Mouse (Mus musculus) hindbrain, embryonic 16.5 days (tissue): ENCODE data around the gene Nek2. TPM values are rescaled to one million over a fixed set of nuclear protein-coding genes. Genes with fewer than 3 reads are reported as not detected.
A peak's percentile ranks its signal among the peaks of the same experiment; 100 is the strongest.

Experiments
- ATAC-seq: fragments of 200-750 bp; cut with Nextera tagmentation; 2 replicates; pipeline ENCODE4 v1.8.0; 2017; ENCODE audit warnings: moderate TSS enrichment, moderate library complexity
- H3K27ac ChIP-seq: fragments of 300-500 bp; sonication (generic); 2 replicates; pipeline ENCODE4 v1.5.1; 2014; ENCODE audit warnings: low read depth, mild to moderate bottlenecking, control low read depth, low read length, moderate library complexity
- H3K27me3 ChIP-seq: fragments of 300-500 bp; sonication (generic); replicated peaks from 2 replicates; pipeline ENCODE4 v1.6.1; 2014; ENCODE audit warnings: low read length; ENCODE audit not compliant: control insufficient read depth, insufficient read depth
- H3K36me3 ChIP-seq: fragments of 300-500 bp; sonication (generic); 2 replicates; pipeline ENCODE4 v1.6.1; 2014; ENCODE audit warnings: mild to moderate bottlenecking, low read length, moderate library complexity, mixed read lengths; ENCODE audit not compliant: control insufficient read depth, insufficient read depth
- H3K4me1 ChIP-seq: fragments of 300-500 bp; sonication (generic); 2 replicates; pipeline ENCODE4 v1.6.1; 2014; ENCODE audit warnings: low read depth, low read length; ENCODE audit not compliant: control insufficient read depth, insufficient read depth
- H3K4me2 ChIP-seq: fragments of 300-500 bp; sonication (generic); 2 replicates; pipeline ENCODE4 v1.6.1; 2014; ENCODE audit warnings: mild to moderate bottlenecking, low read length, control low read depth, moderate library complexity
- H3K4me3 ChIP-seq: fragments of 300-500 bp; sonication (generic); 2 replicates; pipeline ENCODE4 v1.5.1; 2014; ENCODE audit warnings: mild to moderate bottlenecking, low read length, control low read depth, moderate library complexity
- H3K9ac ChIP-seq: fragments of 300-500 bp; sonication (generic); 2 replicates; pipeline ENCODE4 v1.6.1; 2014; ENCODE audit warnings: low read depth, mild to moderate bottlenecking, control low read depth, low read length, moderate library complexity
- H3K9me3 ChIP-seq: fragments of 300-500 bp; sonication (generic); 2 replicates; pipeline ENCODE4 v1.6.1; 2014; ENCODE audit warnings: mild to moderate bottlenecking, low read length, moderate library complexity; ENCODE audit not compliant: control insufficient read depth
- WGBS: fragments of 180-500 bp; shearing (Covaris S2); extraction: QIAGEN DNeasy Blood & Tissue Kit; methylation state at CpG from one replicate; pipeline ENCODE4 v1.1.7; 2014; 5-methylcytosine and 5-hydroxymethylcytosine counted together
- polyA plus RNA-seq: library from polyadenylated mRNA; unstranded; fragments of >200 nt; fragmentation: Nextera tagmentation; extraction: Ambion mirVana; gene quantifications from 2 replicates; pipeline ENCODE4 v1.2.1, GENCODE M21; 2015

The Nek2 gene
- polyA plus RNA-seq, 1 experiment from 2014 or later, result 7.5 TPM

GRCm38 (mm10) chr1:191863833-191864550 lies 42.7 kb downstream of the Nek2 start:
- Histone ChIP-seq H3K27me3 (no peaks in the 10 kb centered on the region), H3K4me3 (no peak overlapping the region), H3K36me3 (no peaks in the 10 kb centered on the region), H3K4me1 (no peaks in the 10 kb centered on the region), H3K9me3 (no peaks in the 10 kb centered on the region), H3K4me2 (no peak overlapping the region), H3K27ac (no peak overlapping the region), H3K9ac (no peak overlapping the region)
- whole genome bisulfite sequencing, result 85% methylated on average over 4 of the region's 4 CpGs
- no peak; the same call in 1 of the 2 replicates for ATAC-seq

GRCm38 (mm10) chr1:191864551-191865027 lies 43.3 kb downstream of the Nek2 start:
- H3K9ac ChIP-seq, result no peak overlapping the region
- no peaks in the 10 kb centered on the region for H3K27me3 ChIP-seq
- no peak overlapping the region for H3K4me2 ChIP-seq
- no peaks in the 10 kb centered on the region for H3K9me3 ChIP-seq
- H3K4me3 ChIP-seq, result no peak overlapping the region
- ATAC-seq, result no peak
- no peaks in the 10 kb centered on the region for H3K36me3 ChIP-seq
- no peaks in the 10 kb centered on the region for H3K4me1 ChIP-seq
- WGBS, result 90% methylated on average over 8 of the region's 8 CpGs
- H3K27ac ChIP-seq, result no peak overlapping the region

GRCm38 (mm10) chr1:191872076-191872710 lies 50.9 kb downstream of the Nek2 start:
- H3K9ac ChIP-seq, result no peak overlapping the region
- H3K36me3 ChIP-seq, result no peaks in the 10 kb centered on the region
- H3K27ac ChIP-seq, result no peak overlapping the region
- WGBS, result 87% methylated on average over 6 of the region's 6 CpGs
- no peak for ATAC-seq
- H3K4me1 ChIP-seq, result no peaks in the 10 kb centered on the region
- H3K4me3 ChIP-seq, result no peak overlapping the region
- H3K9me3 ChIP-seq, result no peaks in the 10 kb centered on the region
- no peak overlapping the region for H3K4me2 ChIP-seq
- H3K27me3 ChIP-seq, result no peaks in the 10 kb centered on the region

DNA sequence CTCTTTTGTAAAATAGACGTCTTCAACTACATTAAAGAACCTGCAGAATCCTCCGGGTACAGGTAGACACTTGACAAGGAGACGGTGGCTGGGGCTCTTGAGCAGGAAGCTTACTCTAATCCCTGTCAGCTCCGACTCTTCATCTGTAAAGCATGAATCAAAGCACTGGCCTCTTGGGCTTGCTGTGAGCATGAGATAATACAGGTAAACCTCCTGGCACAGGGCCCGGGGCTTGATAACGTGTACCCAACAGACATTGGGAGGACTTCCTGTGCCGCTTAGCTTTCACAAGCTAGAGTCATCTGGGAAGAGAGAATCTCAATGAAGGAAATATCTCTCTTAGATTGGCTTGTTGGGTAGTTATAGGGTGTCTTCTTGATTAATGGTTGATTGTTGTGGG lies 53.8 kb downstream of the Nek2 start:
- no peak overlapping the region for H3K4me2 ChIP-seq
- no peaks in the 10 kb centered on the region for H3K9me3 ChIP-seq
- no peak for ATAC-seq
- H3K4me3 ChIP-seq, result no peak overlapping the region
- WGBS, result 86% methylated on average over 7 of the region's 7 CpGs
- H3K9ac ChIP-seq, result no peak overlapping the region
- H3K36me3 ChIP-seq, result no peaks in the 10 kb centered on the region
- H3K4me1 ChIP-seq, result no peaks in the 10 kb centered on the region
- no peaks in the 10 kb centered on the region for H3K27me3 ChIP-seq
- no peak overlapping the region for H3K27ac ChIP-seq

DNA sequence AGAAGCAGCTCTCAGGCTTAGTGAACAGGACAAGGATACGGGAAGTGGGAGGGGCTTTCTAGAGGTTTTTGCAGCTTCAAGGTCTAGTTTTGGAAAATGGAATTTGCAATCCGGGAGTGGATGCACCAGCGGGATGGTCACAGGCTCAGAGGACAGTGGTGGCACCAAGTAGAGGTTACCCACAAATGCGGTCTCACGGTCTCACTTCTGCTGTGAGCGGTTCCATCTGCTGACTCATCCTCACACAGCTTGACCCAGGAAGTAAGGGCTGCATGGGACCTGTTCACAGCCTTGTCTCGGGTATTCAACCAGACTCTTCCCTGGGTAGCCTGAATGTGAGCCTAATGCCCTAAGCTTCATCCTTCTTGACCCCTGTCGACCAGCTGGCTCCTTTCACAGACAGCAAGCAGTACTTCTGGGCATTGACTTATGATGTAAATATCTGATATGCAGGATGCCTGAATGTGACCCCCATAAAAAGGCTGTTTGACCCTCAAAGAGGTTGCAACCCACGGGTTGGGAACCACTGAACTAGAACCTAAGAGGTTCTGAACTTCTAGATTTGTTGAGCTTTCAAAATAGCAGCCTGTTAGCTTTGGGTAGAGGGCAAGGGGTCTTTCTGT lies 54.5 kb downstream of the Nek2 start:
- H3K27me3 ChIP-seq, result no peaks in the 10 kb centered on the region
- no peak overlapping the region for H3K4me3 ChIP-seq
- H3K4me2 ChIP-seq, result no peak overlapping the region
- no peak for ATAC-seq
- no peaks in the 10 kb centered on the region for H3K36me3 ChIP-seq
- H3K9ac ChIP-seq, result no peak overlapping the region
- no peak overlapping the region for H3K27ac ChIP-seq
- no peaks in the 10 kb centered on the region for H3K4me1 ChIP-seq
- no peaks in the 10 kb centered on the region for H3K9me3 ChIP-seq
- WGBS, result 76% methylated on average over 9 of the region's 9 CpGs

DNA sequence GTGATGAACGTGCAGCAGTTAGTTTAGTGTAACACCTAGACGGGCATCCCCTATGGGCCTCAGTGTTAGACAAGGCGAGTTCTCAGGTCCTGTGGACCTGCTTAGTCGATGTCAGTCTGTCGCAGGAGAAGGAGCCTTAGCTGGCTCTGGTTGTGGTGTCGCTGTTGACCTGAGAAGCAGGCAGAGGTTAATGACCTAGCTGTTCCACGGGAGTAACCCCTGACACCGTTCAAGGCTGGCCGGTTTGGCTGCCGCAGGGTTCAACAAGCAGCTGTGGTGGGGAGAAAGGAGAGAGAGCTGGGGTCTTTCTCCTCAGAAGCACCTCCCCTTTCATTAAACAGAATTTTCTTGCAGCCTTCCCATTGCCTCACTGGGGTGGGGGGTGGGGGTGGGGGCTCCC lies 56.4 kb downstream of the Nek2 start:
- Histone ChIP-seq H3K4me3 (no peak overlapping the region), H3K9me3 (no peaks in the 10 kb centered on the region), H3K27me3 (no peaks in the 10 kb centered on the region), H3K9ac (no peak overlapping the region), H3K4me2 (no peak overlapping the region), H3K27ac (no peak overlapping the region), H3K36me3 (no peaks in the 10 kb centered on the region), H3K4me1 (no peaks in the 10 kb centered on the region)
- ATAC-seq, result no peak
- 79% methylated on average over 10 of the region's 10 CpGs for WGBS

DNA sequence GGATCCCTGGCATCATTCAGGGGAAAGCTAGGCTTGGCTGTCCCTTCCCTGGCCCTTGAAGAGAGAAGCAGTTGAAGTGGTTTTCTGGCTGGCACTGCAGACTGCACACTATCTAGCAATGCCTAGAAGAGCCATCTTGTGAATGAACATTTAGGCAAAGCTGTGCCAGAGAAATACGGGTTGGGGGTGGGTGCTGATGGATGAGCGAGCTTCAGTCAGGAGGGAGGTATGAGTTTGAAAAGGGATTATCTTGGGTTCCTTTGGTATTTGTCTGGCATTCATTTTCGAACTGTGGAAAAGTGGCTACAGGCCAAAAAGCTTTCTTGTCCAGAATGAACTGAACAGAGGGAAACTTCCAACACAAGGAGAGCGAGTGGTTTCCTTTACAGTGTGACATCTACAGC lies 57.3 kb downstream of the Nek2 start:
- no peak overlapping the region for H3K4me3 ChIP-seq
- no peaks in the 10 kb centered on the region for H3K27me3 ChIP-seq
- 53% methylated on average over 4 of the region's 4 CpGs for WGBS
- ATAC-seq, result peak; percentile 30; the same call in 1 of the 2 replicates
- H3K9me3 ChIP-seq, result no peaks in the 10 kb centered on the region
- H3K4me2 ChIP-seq, result no peak overlapping the region
- H3K9ac ChIP-seq, result no peak overlapping the region
- H3K36me3 ChIP-seq, result no peaks in the 10 kb centered on the region
- no peak overlapping the region for H3K27ac ChIP-seq
- no peaks in the 10 kb centered on the region for H3K4me1 ChIP-seq

DNA sequence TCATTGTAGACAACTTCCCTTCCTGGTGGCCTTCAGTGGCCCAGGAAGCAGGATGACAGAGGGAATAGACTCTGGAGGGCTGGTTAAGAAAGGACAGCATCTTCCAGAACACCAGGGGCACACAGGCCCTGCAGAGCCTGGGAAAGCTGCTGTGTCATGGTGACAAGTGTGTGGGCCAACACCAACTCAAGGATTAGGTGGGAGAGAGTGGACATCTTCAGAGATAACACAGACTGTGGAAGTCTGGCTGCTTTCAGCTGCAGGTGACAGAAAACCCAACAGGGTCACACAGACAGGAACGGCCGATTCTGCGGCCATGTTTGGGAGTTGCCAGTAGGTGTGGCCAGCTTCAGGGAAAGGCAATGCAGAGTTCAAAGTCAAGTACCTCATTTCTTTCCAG lies 59.0 kb downstream of the Nek2 start:
- no peaks in the 10 kb centered on the region for H3K4me1 ChIP-seq
- H3K9ac ChIP-seq, result no peak overlapping the region
- ATAC-seq, result no peak
- H3K4me3 ChIP-seq, result no peak overlapping the region
- H3K27ac ChIP-seq, result no peak overlapping the region
- no peaks in the 10 kb centered on the region for H3K27me3 ChIP-seq
- 84% methylated on average over 3 of the region's 3 CpGs for WGBS
- no peaks in the 10 kb centered on the region for H3K36me3 ChIP-seq
- no peaks in the 10 kb centered on the region for H3K9me3 ChIP-seq
- H3K4me2 ChIP-seq, result no peak overlapping the region

DNA sequence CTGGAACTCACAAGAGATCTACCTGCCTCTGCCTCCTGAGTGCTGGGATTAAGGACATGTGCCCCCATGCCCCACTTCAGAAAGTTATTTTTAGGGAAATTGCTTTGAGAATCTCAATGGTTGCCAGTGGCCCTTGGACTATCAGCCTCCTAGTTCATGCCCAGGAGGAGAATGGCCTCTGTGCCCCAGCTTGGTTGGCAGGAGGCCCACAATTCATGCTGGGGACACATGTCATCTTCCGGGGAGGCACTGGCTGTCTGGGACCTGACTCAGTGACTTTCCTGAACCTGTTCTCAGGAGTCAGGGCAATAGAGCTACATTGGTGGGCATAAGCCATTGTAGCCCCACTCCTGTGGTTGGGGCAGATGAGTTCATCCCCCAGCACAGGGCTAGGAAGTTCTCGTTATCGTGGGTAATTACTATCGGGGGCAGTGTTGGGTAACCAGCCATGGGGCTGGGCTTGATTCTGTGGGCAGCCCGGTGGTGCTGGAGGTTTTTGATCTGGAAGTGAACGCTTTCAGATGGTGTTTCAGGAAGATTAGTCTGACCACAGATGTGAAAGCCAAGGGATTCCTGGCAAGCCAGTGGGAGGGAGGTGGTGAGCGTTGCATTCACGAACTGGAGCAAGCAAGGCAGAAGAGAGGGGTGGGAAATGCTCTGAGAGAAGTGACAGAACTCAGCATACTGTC lies 59.8 kb downstream of the Nek2 start:
- H3K27me3 ChIP-seq, result no peaks in the 10 kb centered on the region

More for the DNA sequence above, 59.8 kb downstream of the Nek2 start:
- no peak overlapping the region for H3K9ac ChIP-seq
- no peak for ATAC-seq
- no peak overlapping the region for H3K27ac ChIP-seq
- no peaks in the 10 kb centered on the region for H3K4me1 ChIP-seq
- no peaks in the 10 kb centered on the region for H3K36me3 ChIP-seq
- no peak overlapping the region for H3K4me3 ChIP-seq
- no peaks in the 10 kb centered on the region for H3K9me3 ChIP-seq
- H3K4me2 ChIP-seq, result no peak overlapping the region
- WGBS, result 62% methylated on average over 8 of the region's 8 CpGs
